Mouse (Mus musculus) ES-E14 (cell line): ENCODE data around the gene Ect2. TPM values are rescaled to one million over a fixed set of nuclear protein-coding genes. Genes with fewer than 3 reads are reported as not detected.

ENCODE experiments used
- DNase-seq: peaks from one replicate; pipeline ENCODE4 v3.0.0-alpha.2; 2013; ENCODE audit warnings: low read depth, low spot score
- H3K27ac ChIP-seq: 2 replicates; pipeline ENCODE4 v1.5.1; 2012; ENCODE audit warnings: low read depth, mild to moderate bottlenecking, low read length, moderate library complexity, mixed read lengths; ENCODE audit not compliant: poor library complexity, insufficient read depth, severe bottlenecking
- H3K36me3 ChIP-seq: 2 replicates; pipeline ENCODE4 v1.6.1; 2012; ENCODE audit warnings: mild to moderate bottlenecking, low read length, moderate library complexity, mixed read lengths; ENCODE audit not compliant: control insufficient read depth, poor library complexity, insufficient read depth, severe bottlenecking
- H3K4me1 ChIP-seq, 2 experiments: fragments of 150-350 bp in 1 of 2; sonication (generic) in 1 of 2; 2 replicates each; pipeline ENCODE4 v1.6.1; 2012; ENCODE audit warnings: low read length in 2 of 2, mild to moderate bottlenecking in 1 of 2, mixed read lengths in 1 of 2; ENCODE audit not compliant: control insufficient read depth in 2 of 2, insufficient read depth in 2 of 2, poor library complexity in 1 of 2
- H3K4me3 ChIP-seq, 2 experiments: fragments of 150-350 bp in 1 of 2; sonication (generic) in 1 of 2; 2 replicates each; pipeline ENCODE4 v1.5.1; 2012; ENCODE audit warnings: low read length in 2 of 2, low read depth in 1 of 2, mild to moderate bottlenecking in 1 of 2, mixed read lengths in 1 of 2; ENCODE audit not compliant: insufficient read depth in 1 of 2, poor library complexity in 1 of 2, severe bottlenecking in 1 of 2
- H3K9ac ChIP-seq: 2 replicates; pipeline ENCODE4 v1.6.1; 2012; ENCODE audit warnings: low read depth, mild to moderate bottlenecking, low read length, mixed read lengths; ENCODE audit not compliant: poor library complexity, insufficient read depth, severe bottlenecking
- H3K9me3 ChIP-seq: fragments of 150-350 bp; sonication (generic); 2 replicates; pipeline ENCODE4 v1.6.1; 2012; ENCODE audit warnings: low read depth, mild to moderate bottlenecking, low read length; ENCODE audit not compliant: control insufficient read depth, insufficient read depth
- CHD2 ChIP-seq: IDR thresholded peaks from 2 replicates; pipeline ENCODE4 v1.6.1; 2014; ENCODE audit warnings: mild to moderate bottlenecking, low read depth, low read length, inconsistent platforms
- HCFC1 ChIP-seq: IDR thresholded peaks from 2 replicates; pipeline ENCODE4 v1.6.1; 2012; ENCODE audit warnings: low read length, inconsistent platforms, borderline replicate concordance; ENCODE audit not compliant: insufficient read depth
- MAFK ChIP-seq: IDR thresholded peaks from 2 replicates; pipeline ENCODE4 v1.6.1; 2014; ENCODE audit warnings: mild to moderate bottlenecking, low read depth, low read length, inconsistent platforms; ENCODE audit not compliant: insufficient read depth
- ZC3H11A ChIP-seq: IDR thresholded peaks from 2 replicates; pipeline ENCODE4 v1.6.1; 2012; ENCODE audit warnings: low read depth, mild to moderate bottlenecking, inconsistent platforms, low read length, borderline replicate concordance
- ZNF384 ChIP-seq: IDR thresholded peaks from 2 replicates; pipeline ENCODE4 v1.6.1; 2012; ENCODE audit warnings: low read depth, low read length, inconsistent platforms
- in situ Hi-C, 2 experiments: fragments of 600-800 bp; cut with MboI; formaldehyde crosslinking; loops; one replicate each; pipeline ENCODE4 v1.15.1; 2025; ENCODE audit warnings: low sequenced_read_pairs in 2 of 2, inconsistent platforms in 1 of 2; ENCODE audit not compliant: unreplicated experiment in 2 of 2
- total RNA-seq: library from RNA; depleted of rRNA; stranded (reverse); fragments of 300-350 nt; gene quantifications from 2 replicates; pipeline ENCODE4 v1.2.3, GENCODE M21; 2012

The Ect2 gene
- total RNA-seq, 1 experiment: 103 TPM

DNA sequence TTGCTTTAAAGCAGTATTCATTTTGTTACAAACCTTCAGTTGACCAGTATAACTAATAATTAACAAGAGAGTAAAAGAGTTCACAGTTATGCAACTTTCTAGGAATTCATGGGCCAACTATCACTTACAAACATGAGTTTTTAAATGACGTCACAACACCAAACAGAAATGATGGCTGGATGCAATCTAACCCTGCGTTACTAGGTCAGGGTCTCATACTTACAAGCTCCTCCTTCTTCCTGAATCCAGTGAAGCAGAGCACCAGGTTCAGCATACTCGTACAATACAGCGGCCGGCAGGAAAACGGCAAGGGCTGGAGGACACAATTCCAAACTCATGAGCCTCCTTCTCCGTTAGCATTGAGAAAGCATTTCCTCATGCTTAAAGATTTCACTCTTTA, 7.9 kb downstream of the Ect2 start:
- H3K9ac ChIP-seq: no peak overlapping the region
- no peak overlapping the region for H3K27ac ChIP-seq
- H3K9me3 ChIP-seq: no peaks in the 10 kb centered on the region
- TF ChIP-seq HCFC1 (no peak), MAFK (no peak), CHD2 (no peak), ZNF384 (no peak), ZC3H11A (no peak)
- no peak overlapping the region for H3K4me3 ChIP-seq
- in situ Hi-C loops: no loop called here
- H3K4me1 ChIP-seq: peaks cover 3 to 7% of the 10 kb centered on the region in 2 experiments; a peak in 3 of 4 replicates
- DNase-seq: no peak
- H3K36me3 ChIP-seq: peaks cover 31% of the 10 kb centered on the region

DNA sequence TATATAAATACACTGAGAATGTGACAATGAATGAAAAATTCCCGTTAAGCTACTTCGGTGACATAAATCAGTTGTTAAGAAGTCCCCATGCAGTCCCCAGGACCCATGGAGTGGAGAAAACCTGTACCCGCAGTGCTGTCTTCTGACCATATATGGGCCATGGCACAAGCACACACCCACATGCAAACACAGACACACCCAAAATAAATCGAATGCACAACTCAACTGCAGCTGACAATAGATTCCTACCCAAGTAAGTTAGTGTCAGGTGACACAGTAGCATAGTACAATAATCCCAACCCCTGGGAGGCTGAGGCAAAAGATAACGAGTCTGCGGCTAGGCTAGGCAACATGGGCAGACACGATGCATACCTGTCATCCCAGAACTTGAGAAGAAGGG, 10.1 kb downstream of the Ect2 start:
- no peak overlapping the region for H3K4me3 ChIP-seq
- in situ Hi-C loops: no loop called here
- TF ChIP-seq HCFC1: no peak
- no peak overlapping the region for H3K27ac ChIP-seq
- H3K4me1 ChIP-seq: peaks cover 3 to 7% of the 10 kb centered on the region in 2 experiments; a peak in 3 of 4 replicates
- peaks cover 32% of the 10 kb centered on the region for H3K36me3 ChIP-seq
- no peak overlapping the region for H3K9ac ChIP-seq
- H3K9me3 ChIP-seq: no peaks in the 10 kb centered on the region
- no peak for DNase-seq

DNA sequence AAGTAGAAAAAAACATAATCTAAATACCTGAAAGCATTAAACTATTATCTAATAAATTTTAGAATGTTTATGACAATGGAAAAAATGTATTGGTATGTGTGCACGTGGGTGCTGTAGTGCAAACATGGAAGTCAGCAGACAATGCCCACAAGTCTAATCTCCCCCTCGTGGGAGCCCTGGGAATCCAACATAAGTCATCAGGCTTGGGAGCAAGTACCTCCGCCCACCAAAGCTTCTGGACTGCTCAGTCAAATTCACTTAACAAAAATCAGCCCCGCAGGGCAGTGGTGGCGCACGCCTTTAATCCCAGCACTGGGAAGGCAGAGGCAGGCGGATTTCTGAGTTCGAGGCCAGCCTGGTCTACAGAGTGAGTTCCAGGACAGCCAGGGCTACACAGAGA, 13.6 kb downstream of the Ect2 start:
- Histone ChIP-seq H3K4me3 (no peak overlapping the region), H3K4me1 (peaks cover 3 to 7% of the 10 kb centered on the region in 2 experiments; a peak in 3 of 4 replicates), H3K36me3 (peaks cover 44% of the 10 kb centered on the region), H3K9ac (no peak overlapping the region), H3K27ac (no peak overlapping the region), H3K9me3 (no peaks in the 10 kb centered on the region)
- no peak for TF ChIP-seq MAFK
- TF ChIP-seq HCFC1: no peak
- no peak for TF ChIP-seq ZNF384
- TF ChIP-seq ZC3H11A: no peak
- TF ChIP-seq CHD2: no peak
- in situ Hi-C loops: no loop called here
- DNase-seq: no peak

DNA sequence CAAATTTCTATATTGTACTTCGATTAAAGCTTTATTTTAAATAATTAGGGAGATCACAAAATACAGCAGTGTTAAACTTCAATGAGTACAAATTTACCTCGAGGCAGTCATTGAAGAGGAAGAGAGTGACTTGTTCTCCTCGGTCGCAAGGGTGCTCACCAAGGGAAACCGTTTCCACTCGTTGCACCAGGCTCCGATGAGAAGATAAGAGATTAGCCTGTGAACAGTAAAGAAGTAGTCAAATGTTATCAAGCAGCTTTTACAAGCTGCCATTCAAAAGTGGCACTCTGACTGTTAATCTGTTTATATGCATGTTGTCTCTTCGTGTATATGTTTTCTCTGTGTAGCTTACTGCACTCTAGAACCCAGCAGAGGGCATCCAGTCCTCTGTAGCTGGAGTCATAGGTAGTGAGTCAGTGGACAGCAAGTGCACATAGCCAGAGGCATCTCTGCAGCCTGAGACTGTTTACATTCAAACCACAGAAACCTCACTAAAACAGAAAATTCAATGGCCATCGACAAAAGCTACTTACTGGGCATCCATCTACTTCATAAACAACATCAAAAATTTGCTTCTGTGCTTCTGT, 31.7 kb downstream of the Ect2 start:
- Histone ChIP-seq H3K4me3 (no peak overlapping the region), H3K36me3 (peaks cover 49% of the 10 kb centered on the region), H3K4me1 (no peaks in the 10 kb centered on the region), H3K27ac (no peak overlapping the region), H3K9me3 (no peaks in the 10 kb centered on the region), H3K9ac (no peak overlapping the region)
- in situ Hi-C loops: no loop called here
- DNase-seq: no peak
- TF ChIP-seq HCFC1: no peak
- no peak for TF ChIP-seq CHD2
- no peak for TF ChIP-seq MAFK
- no peak for TF ChIP-seq ZNF384
- TF ChIP-seq ZC3H11A: no peak

DNA sequence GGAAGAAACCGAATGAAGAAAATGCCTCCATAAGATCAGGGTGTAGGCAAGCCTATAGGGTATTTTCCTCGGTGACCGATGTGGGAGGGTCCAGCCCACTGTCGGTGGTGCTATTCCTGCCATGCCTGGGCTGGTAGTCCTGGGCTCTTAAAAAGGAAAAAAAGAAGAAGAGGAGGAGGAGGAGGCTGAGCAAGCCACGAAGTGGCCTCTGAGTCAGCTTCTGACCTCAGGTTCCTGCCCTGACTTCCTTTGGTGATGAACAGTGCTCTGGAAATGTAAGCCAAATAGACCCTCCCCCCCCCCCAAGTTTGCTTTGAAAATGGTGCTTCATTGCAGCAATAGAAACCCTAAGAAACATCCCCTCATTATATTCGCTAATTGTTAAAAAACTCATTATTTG, 32.7 kb downstream of the Ect2 start:
- Histone ChIP-seq H3K27ac (no peak overlapping the region), H3K36me3 (peaks cover 50% of the 10 kb centered on the region), H3K9me3 (no peaks in the 10 kb centered on the region), H3K4me1 (no peaks in the 10 kb centered on the region), H3K4me3 (no peak overlapping the region), H3K9ac (no peak overlapping the region)
- no peak for TF ChIP-seq HCFC1
- TF ChIP-seq ZNF384: no peak
- no peak for TF ChIP-seq CHD2
- no peak for TF ChIP-seq MAFK
- no peak for TF ChIP-seq ZC3H11A
- in situ Hi-C loops: no loop called here
- DNase-seq: no peak
